Mouse (Mus musculus) hindbrain, embryonic 11.5 days (tissue): ENCODE data around the gene Ccdc13. TPM values are rescaled to one million over a fixed set of nuclear protein-coding genes. Genes with fewer than 3 reads are reported as not detected.

ENCODE experiments used
- ATAC-seq: fragments of 200-750 bp; cut with Nextera tagmentation; 2 replicates; pipeline ENCODE4 v1.8.0; 2017; ENCODE audit warnings: mild to moderate bottlenecking, moderate TSS enrichment, moderate library complexity; ENCODE audit not compliant: low FRiP score
- DNase-seq: peaks from one replicate; pipeline ENCODE4 v3.0.0-alpha.2; 2015; ENCODE audit warnings: low spot score
- H3K27ac ChIP-seq: fragments of 300-500 bp; sonication (generic); 2 replicates; pipeline ENCODE4 v1.5.1; 2014; ENCODE audit warnings: mild to moderate bottlenecking, low read depth, low read length
- H3K27me3 ChIP-seq: fragments of 300-500 bp; sonication (generic); 2 replicates; pipeline ENCODE4 v1.6.1; 2014; ENCODE audit warnings: mild to moderate bottlenecking, low read length, moderate library complexity, mixed read lengths; ENCODE audit not compliant: control insufficient read depth, insufficient read depth
- H3K36me3 ChIP-seq: fragments of 300-500 bp; sonication (generic); 2 replicates; pipeline ENCODE4 v1.6.1; 2014; ENCODE audit warnings: mild to moderate bottlenecking, low read length, moderate library complexity, mixed read lengths; ENCODE audit not compliant: control insufficient read depth, insufficient read depth
- H3K4me1 ChIP-seq: fragments of 300-500 bp; sonication (generic); replicated peaks from 2 replicates; pipeline ENCODE4 v1.6.1; 2014; ENCODE audit warnings: low read length, mixed read lengths; ENCODE audit not compliant: control insufficient read depth, insufficient read depth
- H3K4me2 ChIP-seq: fragments of 300-500 bp; sonication (generic); replicated peaks from 2 replicates; pipeline ENCODE4 v1.6.1; 2014; ENCODE audit warnings: mild to moderate bottlenecking, low read depth, low read length
- H3K4me3 ChIP-seq: fragments of 300-500 bp; sonication (generic); 2 replicates; pipeline ENCODE4 v1.5.1; 2014; ENCODE audit warnings: low read depth, low read length
- H3K9ac ChIP-seq: fragments of 300-500 bp; sonication (generic); 2 replicates; pipeline ENCODE4 v1.6.1; 2014; ENCODE audit warnings: low read depth, low read length
- H3K9me3 ChIP-seq: fragments of 300-500 bp; sonication (generic); 2 replicates; pipeline ENCODE4 v1.6.1; 2016; ENCODE audit warnings: low read length; ENCODE audit not compliant: control insufficient read depth
- WGBS: fragments of 180-500 bp; shearing (Covaris S2); extraction: QIAGEN DNeasy Blood & Tissue Kit; methylation state at CpG from one replicate; pipeline ENCODE4 v1.1.7; 2014; 5-methylcytosine and 5-hydroxymethylcytosine counted together
- polyA plus RNA-seq: library from polyadenylated mRNA; unstranded; fragments of >200 nt; fragmentation: Nextera tagmentation; extraction: Ambion mirVana; gene quantifications from 2 replicates; pipeline ENCODE4 v1.2.1, GENCODE M21; 2014

Ccdc13 gene
- polyA plus RNA-seq, 1 experiment from 2014 or later, result 2.4 TPM

DNA sequence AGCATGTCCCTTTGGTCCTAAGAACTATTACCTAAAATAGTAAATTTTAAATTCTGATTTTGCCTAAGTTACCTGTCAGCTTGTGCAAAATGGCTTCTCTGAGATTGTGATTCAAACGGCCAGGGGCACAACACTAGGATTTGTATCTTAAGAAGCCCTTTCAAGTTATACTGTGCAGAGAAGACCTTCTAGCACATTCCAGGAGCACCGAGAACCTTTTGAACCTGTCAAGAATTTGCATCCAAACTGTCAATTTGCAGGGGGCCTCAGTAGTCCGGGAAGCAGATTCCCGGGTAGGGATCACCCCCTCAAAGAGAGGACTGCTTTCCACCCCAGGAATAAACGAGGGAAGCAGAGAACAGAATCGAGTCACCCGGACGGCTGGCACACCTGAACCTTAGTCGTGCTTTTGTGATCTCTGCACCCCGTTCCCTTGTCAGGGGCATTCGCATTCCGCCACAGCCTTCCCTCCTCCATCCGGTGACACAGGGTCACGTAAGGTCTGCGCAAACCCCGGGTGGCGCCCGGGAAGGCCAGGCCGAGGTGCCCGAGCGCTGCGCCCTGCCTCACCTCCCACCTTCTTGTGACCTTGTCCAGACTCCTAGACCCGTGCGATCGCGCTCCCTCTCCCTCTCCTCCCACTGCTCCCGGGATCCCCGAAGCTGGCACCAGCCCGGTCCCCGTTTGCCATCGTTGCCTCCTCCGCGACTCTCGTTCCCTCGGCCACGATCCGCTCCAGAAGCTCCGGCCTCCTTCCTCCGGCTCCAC, 17.6 kb upstream of the Ccdc13 start:
- 2% methylated on average over 38 of the region's 39 CpGs for WGBS
- H3K4me2 ChIP-seq, result peak overlapping the region; percentile 61
- 0 out of 2 replicates have a peak, but pooled peaks cover 2% of the 10 kb centered on the region for H3K4me1 ChIP-seq
- H3K9me3 ChIP-seq, result no peaks in the 10 kb centered on the region
- H3K4me3 ChIP-seq, result peak overlapping the region; percentile 82
- no peaks in the 10 kb centered on the region for H3K27me3 ChIP-seq
- no peaks in the 10 kb centered on the region for H3K36me3 ChIP-seq
- DNase-seq (no peak), ATAC-seq (peak; percentile 59)
- peak overlapping the region; percentile 84 for H3K9ac ChIP-seq
- peak overlapping the region; percentile 92 for H3K27ac ChIP-seq

GRCm38 (mm10) chr9:121854246-121854645, 15.0 kb upstream of the Ccdc13 start:
- 0 out of 2 replicates have a peak, but pooled peaks cover 2% of the 10 kb centered on the region for H3K4me1 ChIP-seq
- H3K4me2 ChIP-seq, result no peak overlapping the region
- no peaks in the 10 kb centered on the region for H3K9me3 ChIP-seq
- no peak overlapping the region for H3K27ac ChIP-seq
- no peaks in the 10 kb centered on the region for H3K36me3 ChIP-seq
- no peak overlapping the region for H3K4me3 ChIP-seq
- no peaks in the 10 kb centered on the region for H3K27me3 ChIP-seq
- no peak for DNase-seq
- WGBS, result 95% methylated on average over 3 of the region's 3 CpGs
- ATAC-seq, result no peak
- H3K9ac ChIP-seq, result no peak overlapping the region

GRCm38 (mm10) chr9:121847842-121848241, 8.6 kb upstream of the Ccdc13 start:
- no peak overlapping the region for H3K4me3 ChIP-seq
- ATAC-seq (no peak), DNase-seq (no peak)
- no peaks in the 10 kb centered on the region for H3K36me3 ChIP-seq
- H3K4me1 ChIP-seq, result no peaks in the 10 kb centered on the region
- WGBS, result 88% methylated on average over 5 of the region's 5 CpGs
- no peak overlapping the region for H3K27ac ChIP-seq
- H3K9ac ChIP-seq, result no peak overlapping the region
- no peak overlapping the region for H3K4me2 ChIP-seq
- H3K9me3 ChIP-seq, result no peaks in the 10 kb centered on the region
- no peaks in the 10 kb centered on the region for H3K27me3 ChIP-seq

DNA sequence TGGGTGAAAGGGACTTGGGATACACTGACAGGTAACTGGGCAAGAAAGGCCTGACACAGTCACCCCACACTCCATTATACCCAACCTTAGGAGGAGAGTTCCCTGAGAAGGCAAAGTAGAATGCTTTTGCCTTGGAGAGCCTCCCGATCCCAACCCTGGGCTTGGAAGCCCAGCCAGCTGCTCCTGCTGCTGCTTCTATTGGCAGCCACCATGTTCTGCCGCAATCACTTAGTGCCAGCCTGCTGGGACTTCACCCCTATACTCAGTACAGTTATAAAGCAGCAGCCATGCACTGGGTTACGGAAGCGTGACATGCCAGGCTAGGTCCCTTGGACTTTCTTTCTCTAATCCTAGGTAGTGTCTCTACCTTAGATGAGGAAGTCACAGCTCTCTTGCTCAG, 7.9 kb upstream of the Ccdc13 start:
- no peak overlapping the region for H3K4me3 ChIP-seq
- no peak for DNase-seq
- 90% methylated on average over 4 of the region's 4 CpGs for WGBS
- H3K27me3 ChIP-seq, result no peaks in the 10 kb centered on the region
- no peaks in the 10 kb centered on the region for H3K36me3 ChIP-seq
- no peak overlapping the region for H3K4me2 ChIP-seq
- no peak for ATAC-seq
- H3K4me1 ChIP-seq, result no peaks in the 10 kb centered on the region
- no peak overlapping the region for H3K9ac ChIP-seq
- H3K9me3 ChIP-seq, result no peaks in the 10 kb centered on the region
- H3K27ac ChIP-seq, result no peak overlapping the region

DNA sequence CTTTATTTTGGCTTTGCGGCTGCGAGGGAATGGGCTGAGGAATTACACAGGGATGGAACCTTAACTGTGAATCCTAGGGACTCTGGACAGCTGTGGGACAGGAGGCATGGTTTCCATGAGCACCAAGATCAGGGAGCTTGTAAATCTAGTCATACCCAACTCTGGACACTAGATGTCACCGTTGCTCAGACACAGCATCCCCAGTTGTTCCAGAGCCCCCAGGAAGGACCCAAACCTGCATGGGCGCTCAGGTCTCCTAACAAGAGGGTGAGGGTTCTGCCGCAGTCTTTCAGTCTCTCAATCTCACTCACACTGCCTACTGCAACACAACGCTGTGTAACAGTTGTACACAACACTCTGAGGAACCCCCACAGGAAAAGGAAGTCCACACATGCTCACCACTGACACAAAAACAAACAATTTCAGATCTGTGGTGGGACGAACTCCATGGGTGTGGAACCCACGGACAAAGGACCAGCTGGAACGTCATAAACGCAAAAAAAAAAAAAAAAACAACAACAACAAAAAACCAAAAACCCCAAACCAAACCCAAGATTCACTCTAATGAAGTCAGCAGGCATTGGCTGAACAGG, 7.4 kb upstream of the Ccdc13 start:
- no peak overlapping the region for H3K27ac ChIP-seq
- H3K4me2 ChIP-seq, result no peak overlapping the region
- ATAC-seq, result peak; percentile 33; the same call in 1 of the 2 replicates
- no peak overlapping the region for H3K4me3 ChIP-seq
- no peaks in the 10 kb centered on the region for H3K4me1 ChIP-seq
- DNase-seq, result peak; percentile 73
- H3K27me3 ChIP-seq, result no peaks in the 10 kb centered on the region
- H3K9ac ChIP-seq, result no peak overlapping the region
- H3K9me3 ChIP-seq, result no peaks in the 10 kb centered on the region
- H3K36me3 ChIP-seq, result no peaks in the 10 kb centered on the region
- WGBS, result 60% methylated on average over 10 of the region's 10 CpGs

DNA sequence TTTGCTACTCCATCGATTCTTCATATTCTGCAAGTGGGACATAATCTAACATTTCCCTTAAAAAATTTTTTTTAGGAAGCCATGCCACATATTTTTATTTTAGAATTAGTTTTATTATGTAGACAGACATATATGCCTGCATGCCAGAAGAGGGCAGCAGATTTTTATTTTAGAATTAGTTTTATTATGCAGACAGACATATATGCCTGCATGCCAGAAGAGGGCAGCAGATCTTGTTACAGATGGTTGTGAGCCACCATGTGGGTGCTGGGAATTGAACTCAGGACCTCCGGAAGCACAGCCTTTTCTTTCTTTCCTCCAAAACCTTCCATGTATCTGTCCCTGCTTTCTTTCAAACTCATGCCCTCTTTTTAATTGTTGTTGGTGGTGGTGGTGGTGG, 3.7 kb upstream of the Ccdc13 start:
- no peak overlapping the region for H3K4me2 ChIP-seq
- no peaks in the 10 kb centered on the region for H3K27me3 ChIP-seq
- no peaks in the 10 kb centered on the region for H3K9me3 ChIP-seq
- 90% methylated on average over 2 of the region's 2 CpGs for WGBS
- no peak overlapping the region for H3K27ac ChIP-seq
- H3K4me3 ChIP-seq, result no peak overlapping the region
- ATAC-seq (no peak), DNase-seq (no peak)
- H3K9ac ChIP-seq, result no peak overlapping the region
- H3K36me3 ChIP-seq, result no peaks in the 10 kb centered on the region
- no peaks in the 10 kb centered on the region for H3K4me1 ChIP-seq

DNA sequence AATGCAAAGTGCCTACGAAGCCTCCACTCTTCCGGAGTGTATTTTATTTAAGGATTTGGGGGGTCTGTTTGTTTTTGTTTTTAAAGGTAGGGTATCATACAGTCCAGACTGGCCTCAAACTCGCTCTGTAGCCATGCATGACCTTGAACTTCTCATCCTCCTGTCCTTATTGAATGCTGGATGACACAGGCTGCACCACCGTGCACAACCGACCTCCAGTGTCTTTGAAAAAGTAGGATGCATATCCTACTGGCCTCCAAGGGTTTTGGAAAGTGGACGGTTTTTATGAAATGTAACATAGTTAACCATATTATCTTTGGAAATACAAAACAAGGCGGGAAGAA, 333 bp upstream of the Ccdc13 start:
- Histone ChIP-seq H3K27ac (no peak overlapping the region), H3K9ac (peak overlapping the region; percentile 44; the same call in 1 of the 2 replicates)
- ATAC-seq, result peak; percentile 70

DNA sequence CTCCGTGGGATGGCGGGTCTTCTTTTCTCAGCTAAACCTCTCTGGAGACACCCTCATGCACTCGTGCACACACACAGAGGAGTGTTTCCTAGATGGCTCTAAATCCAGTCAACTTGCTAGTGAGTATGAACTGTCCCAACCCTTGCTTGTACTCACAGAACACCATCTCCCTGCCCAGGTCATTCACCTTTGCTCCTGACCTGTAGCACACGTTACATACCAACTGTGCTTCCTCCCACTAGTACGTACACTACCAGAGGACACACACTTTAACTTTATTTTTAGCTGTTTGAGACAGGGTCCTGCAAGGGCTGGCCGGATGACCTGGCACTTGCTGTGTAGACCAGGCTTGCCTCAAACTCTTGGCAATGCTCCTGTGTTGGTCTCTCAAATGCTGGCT, 1.3 kb downstream of the Ccdc13 start:
- Histone ChIP-seq H3K9me3 (no peaks in the 10 kb centered on the region), H3K27ac (no peak overlapping the region), H3K4me1 (no peaks in the 10 kb centered on the region), H3K9ac (no peak overlapping the region), H3K4me2 (no peak overlapping the region), H3K36me3 (no peaks in the 10 kb centered on the region), H3K4me3 (no peak overlapping the region), H3K27me3 (no peaks in the 10 kb centered on the region)
- DNase-seq (no peak), ATAC-seq (no peak)
- 91% methylated on average over 6 of the region's 6 CpGs for WGBS

More for the DNA sequence above, 333 bp upstream of the Ccdc13 start:
- peak overlapping the region; percentile 77 for H3K4me2 ChIP-seq
- 39% methylated on average over 7 of the region's 7 CpGs for WGBS
- no peaks in the 10 kb centered on the region for H3K27me3 ChIP-seq
- H3K4me3 ChIP-seq, result peak overlapping the region; percentile 49
- no peaks in the 10 kb centered on the region for H3K9me3 ChIP-seq
- DNase-seq, result no peak
- no peaks in the 10 kb centered on the region for H3K36me3 ChIP-seq
- no peaks in the 10 kb centered on the region for H3K4me1 ChIP-seq

DNA sequence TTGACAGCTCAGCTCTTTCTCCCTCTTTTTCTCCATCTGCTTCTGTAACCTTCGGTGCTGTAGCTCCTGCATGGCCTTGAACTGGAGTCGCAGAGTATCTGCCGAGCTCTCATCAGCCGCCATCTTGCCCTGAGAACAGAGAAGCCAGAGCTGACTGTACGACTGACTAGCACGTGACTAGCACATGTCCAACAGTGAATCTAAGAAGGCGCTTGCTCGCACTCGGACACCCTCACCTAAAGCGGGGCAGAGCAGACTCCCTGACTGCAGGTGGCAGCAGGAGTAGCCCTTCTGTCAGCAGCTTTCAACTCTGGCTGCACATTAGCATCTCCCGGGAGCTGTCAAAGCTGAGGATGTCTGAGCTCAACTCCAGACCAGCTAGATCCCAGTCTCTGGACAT, 5.4 kb downstream of the Ccdc13 start:
- no peak overlapping the region for H3K4me2 ChIP-seq
- DNase-seq, result no peak
- no peaks in the 10 kb centered on the region for H3K27me3 ChIP-seq
- WGBS, result 81% methylated on average over 11 of the region's 11 CpGs
- no peak overlapping the region for H3K4me3 ChIP-seq
- no peak for ATAC-seq
- H3K4me1 ChIP-seq, result no peaks in the 10 kb centered on the region
- H3K9ac ChIP-seq, result no peak overlapping the region
- H3K27ac ChIP-seq, result no peak overlapping the region
- no peaks in the 10 kb centered on the region for H3K9me3 ChIP-seq
- H3K36me3 ChIP-seq, result no peaks in the 10 kb centered on the region
